In genomic region chr9:28822466-28822865, GRCm38 (mm10) we compare ENCODE assay signal across 22 mouse cellular contexts.
A peak's percentile ranks its signal among the peaks of the same experiment; 100 is the strongest.
DNase-seq lines count a peak whose midpoint lies in the region; ATAC-seq and TF ChIP-seq lines count a peak whose summit lies in the region.
"Had no signal": no experiment of that assay in that cellular context is flagged by ENCODE, and none has a peak within 500 bp of the region (broad histone marks: within the 10 kb centered on the region; RNA-seq: fewer than 3 reads in every experiment).

No protein-coding gene starts in this region.

- H3K27me3 ChIP-seq in forebrain, postnatal 0 days (ENCODE audit: insufficient read depth, low read length), result no peaks in the 10 kb centered on the region
- H3K27me3 ChIP-seq in forebrain, embryonic 11.5 days (ENCODE audit: control insufficient read depth, insufficient read depth, low read length), result no peaks in the 10 kb centered on the region
- H3K27me3 ChIP-seq: heart, embryonic 15.5 days; intestine, embryonic 15.5 days had no signal

- peak; percentile 46 for DNase-seq in cerebellum, adult 18-20 months
- no peak for DNase-seq in cerebellum, postnatal 4 days (ENCODE audit: low spot score in 2 of 2)
- DNase-seq in cerebellum, postnatal 25 days, result peak; percentile 24 to 39
- DNase-seq in cerebellum, postnatal 10 days, result no peak
- peak; percentile 21 for DNase-seq in forebrain, postnatal 0 days
- no peak for DNase-seq in forebrain, embryonic 11.5 days (ENCODE audit: low spot score)
- DNase-seq in right cerebral cortex, adult 18-20 months, result peak; percentile 31
- no peak for DNase-seq in right cerebral cortex, postnatal 36 days (ENCODE audit: low spot score in 2 of 2)
- DNase-seq: adrenal gland, adult 8-10 months; adrenal gland, postnatal 36 days; B cell, adult 2 months; gastrocnemius, postnatal 14 days; heart, adult 2 months; heart, postnatal 14 days; kidney, adult 18-20 months had no signal

- no peaks in the 10 kb centered on the region for H3K9me3 ChIP-seq in forebrain, postnatal 0 days (ENCODE audit: low read length)
- H3K9me3 ChIP-seq in forebrain, embryonic 11.5 days (ENCODE audit: control insufficient read depth, low read length), result no peaks in the 10 kb centered on the region
- H3K9me3 ChIP-seq: embryonic facial prominence, embryonic 10.5 days; G1E; heart, embryonic 15.5 days; intestine, embryonic 15.5 days had no signal

- H3K27ac ChIP-seq in forebrain, postnatal 0 days (ENCODE audit: low read depth, low read length), result no peak overlapping the region
- H3K27ac ChIP-seq in forebrain, embryonic 11.5 days (ENCODE audit: low read depth, low read length), result no peak overlapping the region
- H3K27ac ChIP-seq: embryonic facial prominence, embryonic 10.5 days; heart, adult 2 months; heart, embryonic 15.5 days; hindbrain, embryonic 14.5 days; intestine, embryonic 15.5 days had no signal

- peak; percentile 36 for ATAC-seq in forebrain, postnatal 0 days
- ATAC-seq in forebrain, embryonic 11.5 days (replicated peaks; ENCODE audit: low FRiP score), result no peak
- ATAC-seq: CD4-positive, CD25-positive, alpha-beta regulatory T cell, adult 4 months; intestine, embryonic 15.5 days had no signal

- no peak overlapping the region for H3K4me3 ChIP-seq in forebrain, postnatal 0 days (ENCODE audit: low read depth, low read length)
- H3K4me3 ChIP-seq in forebrain, embryonic 11.5 days (ENCODE audit: low read depth, low read length), result no peak overlapping the region
- H3K4me3 ChIP-seq: embryonic facial prominence, embryonic 10.5 days; heart, adult 2 months; heart, embryonic 15.5 days; intestine, embryonic 15.5 days had no signal

- no peak overlapping the region for H3K9ac ChIP-seq in forebrain, postnatal 0 days
- H3K9ac ChIP-seq in forebrain, embryonic 11.5 days (ENCODE audit: low read length), result no peak overlapping the region
- H3K9ac ChIP-seq: heart, embryonic 15.5 days; hindbrain, embryonic 14.5 days; intestine, embryonic 15.5 days had no signal

- 63% methylated on average over 5 of the region's 5 CpGs for WGBS in forebrain, postnatal 0 days
- 89% methylated on average over 5 of the region's 5 CpGs for WGBS in forebrain, embryonic 11.5 days

- H3K4me1 ChIP-seq in forebrain, postnatal 0 days (ENCODE audit: insufficient read depth), result 0 out of 2 replicates have a peak, but pooled peaks cover 4% of the 10 kb centered on the region
- 0 out of 2 replicates have a peak, but pooled peaks cover 2% of the 10 kb centered on the region for H3K4me1 ChIP-seq in forebrain, embryonic 11.5 days (replicated peaks; ENCODE audit: control insufficient read depth, insufficient read depth, low read length)
- H3K4me1 ChIP-seq: heart, embryonic 15.5 days; intestine, embryonic 15.5 days had no signal

- TF ChIP-seq CTCF in forebrain, postnatal 0 days (IDR thresholded peaks at IDR 0.05; ENCODE audit: low read depth), result no peak

- no peaks in the 10 kb centered on the region for H3K36me3 ChIP-seq in forebrain, postnatal 0 days (ENCODE audit: insufficient read depth)
- no peaks in the 10 kb centered on the region for H3K36me3 ChIP-seq in forebrain, embryonic 11.5 days (ENCODE audit: control insufficient read depth, insufficient read depth, low read length)
- H3K36me3 ChIP-seq: embryonic facial prominence, embryonic 10.5 days; G1E; heart, embryonic 15.5 days; intestine, embryonic 15.5 days had no signal

- no peak overlapping the region for H3K4me2 ChIP-seq in forebrain, postnatal 0 days (ENCODE audit: low read depth)
- no peak overlapping the region for H3K4me2 ChIP-seq in forebrain, embryonic 11.5 days (ENCODE audit: low read depth, low read length, severe bottlenecking)
- H3K4me2 ChIP-seq: heart, embryonic 11.5 days; heart, embryonic 15.5 days; hindbrain, embryonic 14.5 days; intestine, embryonic 15.5 days had no signal

Comparison
In these comparisons a context has a peak if more than half of its experiments do, and no peak if none do; other contexts are left out.
1. DNase-seq: peak in cerebellum, adult 18-20 months (2 of 2), cerebellum, postnatal 25 days (2 of 2), forebrain, postnatal 0 days (single experiment) and right cerebral cortex, adult 18-20 months (single experiment); none in cerebellum, postnatal 4 days (0 of 2), cerebellum, postnatal 10 days (0 of 2), forebrain, embryonic 11.5 days (single experiment) and right cerebral cortex, postnatal 36 days (0 of 2).